Mouse (Mus musculus) layer of hippocampus, adult 8-10 months (tissue): ENCODE data around the gene Smyd2. TPM values are rescaled to one million over a fixed set of nuclear protein-coding genes. Genes with fewer than 3 reads are reported as not detected.
A peak's percentile ranks its signal among the peaks of the same experiment; 100 is the strongest.

Experiments
- DNase-seq, 2 experiments: peaks; one replicate each; pipeline ENCODE4 v3.0.0; 2022; ENCODE audit warnings: low spot score in 2 of 2
- total RNA-seq, 4 experiments: library from RNA; stranded (reverse); gene quantifications; 2 replicates each; pipeline ENCODE4 v1.2.4; 2022

The Smyd2 gene
- 10 to 100 TPM; 69.1 to 78.0 (median 73.4) TPM for total RNA-seq

DNA sequence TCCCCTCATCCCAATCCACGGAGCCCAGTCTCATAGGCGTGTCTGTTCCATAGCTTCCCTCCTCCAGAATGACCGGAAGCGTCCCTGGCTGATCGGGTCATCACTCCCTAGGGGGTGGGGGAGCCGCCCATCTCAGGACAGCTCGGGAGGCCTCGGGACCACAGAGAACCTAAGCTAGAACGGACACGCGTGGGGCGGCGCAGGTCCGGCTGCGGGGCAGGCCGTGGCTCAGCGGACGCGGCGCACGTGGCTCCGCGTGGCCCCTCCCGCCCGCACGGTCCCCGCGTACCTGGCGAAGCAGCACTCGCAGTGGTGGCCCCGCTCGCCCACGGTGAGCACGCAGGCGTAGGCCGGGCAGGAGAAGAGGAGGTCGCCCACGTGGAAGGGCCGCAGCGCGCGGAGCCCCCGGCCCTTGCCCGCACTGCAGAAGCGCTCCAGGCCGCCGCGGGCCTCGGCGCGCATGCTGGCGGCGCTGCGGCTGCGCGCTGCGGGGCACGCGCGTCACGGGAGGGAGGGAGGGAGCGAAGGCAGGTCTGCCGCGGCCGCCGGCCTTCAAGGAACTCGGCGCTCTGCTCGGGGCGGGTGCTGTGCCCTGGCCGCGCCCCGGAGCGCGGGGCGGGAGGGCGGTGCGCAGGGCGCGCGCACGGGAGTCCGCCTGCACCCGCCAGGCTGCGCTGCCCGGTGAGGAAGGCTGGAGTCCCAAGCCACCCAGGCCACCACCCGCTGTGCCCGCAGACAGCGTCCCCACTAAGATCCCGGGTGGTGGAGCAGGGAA lies at the start of gene Smyd2:
Smyd2 (minus strand) TSS at position 546 of the 775 bp plus-strand sequence.
- peak in 1 of 2 experiments; percentile 21 for DNase-seq

DNA sequence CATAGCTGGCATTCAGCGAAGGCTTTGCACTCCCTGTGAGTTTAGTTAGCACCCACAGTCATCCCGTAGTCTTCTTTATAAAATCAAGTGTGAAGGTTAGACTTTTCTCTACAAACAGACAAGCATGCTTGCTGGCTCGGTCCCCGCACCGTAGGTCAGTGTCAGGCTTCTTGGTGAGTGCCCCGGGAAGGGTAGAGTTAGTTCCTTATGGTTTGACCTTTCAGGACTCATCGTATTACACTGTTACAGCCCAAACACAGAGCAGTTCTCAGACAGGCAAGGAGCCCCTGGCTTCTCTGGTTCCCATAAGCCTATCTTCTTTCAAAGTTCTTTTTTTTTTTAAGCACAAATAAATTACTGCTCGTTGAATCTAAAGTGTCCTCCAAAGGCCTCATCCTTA lies 48.2 kb upstream of the Smyd2 start:
- no peak for DNase-seq

DNA sequence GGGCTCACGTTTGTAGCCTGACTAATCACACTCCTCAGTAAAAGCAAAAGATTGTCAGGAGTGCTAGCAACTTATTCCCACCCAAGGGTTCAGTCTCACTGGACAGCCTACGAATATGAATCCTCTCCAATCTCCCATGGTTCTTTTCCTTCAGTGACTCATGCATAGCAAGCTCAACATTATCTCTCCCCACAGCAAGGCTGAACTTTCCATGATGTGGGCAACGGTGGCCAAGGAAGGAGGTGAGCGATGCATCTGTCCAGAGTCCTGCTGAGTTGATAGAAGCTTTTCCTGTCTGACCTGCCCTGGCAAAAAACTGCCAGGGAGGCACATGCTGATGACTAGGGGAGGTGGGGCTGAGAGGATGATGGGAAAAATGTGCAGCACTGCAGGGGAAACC lies 45.9 kb upstream of the Smyd2 start:
- no peak for DNase-seq

DNA sequence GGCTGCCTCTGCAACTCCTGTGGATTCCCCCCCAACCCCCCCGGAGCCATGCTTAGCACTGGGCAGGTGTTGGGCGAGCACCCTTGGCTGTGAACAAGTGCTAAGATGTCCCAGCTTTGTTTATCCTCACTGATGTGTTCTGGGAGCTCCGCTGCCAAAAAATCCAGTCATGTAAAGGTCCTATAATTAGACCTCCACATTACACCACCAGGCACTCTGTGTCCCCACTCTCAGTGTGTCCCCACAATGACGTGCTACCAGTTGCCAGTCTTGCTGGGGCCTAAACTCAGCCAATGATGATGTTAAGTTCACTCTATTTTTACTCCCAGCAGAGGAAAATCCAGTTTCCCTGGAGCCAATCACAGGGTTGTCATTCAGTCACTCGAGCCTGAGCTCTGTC lies 38.3 kb upstream of the Smyd2 start:
- DNase-seq: peak; percentile 35 to 38

DNA sequence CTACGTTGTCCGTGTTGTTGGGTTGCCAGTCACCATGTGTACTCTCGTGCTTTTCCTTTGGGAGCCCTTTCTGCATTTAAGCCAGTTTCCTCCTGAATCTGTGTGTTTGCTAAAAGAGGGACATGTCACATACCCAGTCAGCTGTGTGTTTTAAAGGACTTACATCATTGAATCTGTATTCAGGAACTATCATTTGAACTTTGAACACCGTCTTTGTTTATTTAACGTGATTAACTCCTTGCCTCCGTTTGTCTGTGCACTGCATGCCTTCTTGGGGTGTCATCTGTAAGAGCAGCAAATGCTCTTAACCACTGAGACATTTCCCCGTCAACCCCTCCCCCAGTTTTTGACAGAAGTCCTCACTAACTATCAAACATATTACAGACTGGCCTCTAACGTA lies 37.6 kb upstream of the Smyd2 start:
- no peak for DNase-seq

DNA sequence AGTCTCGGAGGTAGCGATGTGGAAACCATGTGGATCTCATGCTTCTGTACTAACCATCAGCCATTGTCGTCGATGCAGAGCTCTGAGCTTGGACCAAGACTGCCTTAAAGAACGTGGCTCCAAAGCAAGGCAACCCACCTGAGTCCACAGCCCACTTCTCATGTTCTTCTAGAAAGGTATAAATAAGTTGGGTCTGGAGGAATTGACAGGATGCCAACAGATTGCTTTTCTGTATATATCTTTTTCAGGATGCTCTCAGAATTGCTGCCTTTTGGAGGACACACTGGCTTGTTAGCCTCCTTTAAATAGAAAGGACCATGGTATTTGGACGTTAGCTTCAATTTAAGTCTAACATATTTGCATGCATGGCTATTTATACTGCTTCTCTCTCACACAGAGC lies 29.7 kb upstream of the Smyd2 start:
- no peak for DNase-seq

DNA sequence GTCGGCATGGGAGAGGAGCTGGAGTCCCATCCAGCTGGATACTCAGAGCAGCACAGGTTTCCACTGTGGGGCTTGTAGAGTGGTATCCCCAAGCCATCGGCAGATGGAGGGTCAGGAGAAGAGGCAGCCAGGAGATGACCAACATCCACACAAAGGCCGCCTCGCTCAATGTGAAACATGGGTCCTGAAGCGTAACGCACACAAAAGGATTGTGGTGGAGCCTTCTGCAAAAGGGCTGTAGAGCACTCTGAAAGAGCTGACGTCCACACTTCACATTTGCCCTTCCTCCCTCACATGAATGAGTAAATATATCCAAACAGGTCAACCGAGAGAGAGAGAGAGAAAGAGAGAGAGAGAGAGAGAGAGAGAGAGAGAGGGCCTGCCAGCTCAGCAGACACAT lies 25.2 kb upstream of the Smyd2 start:
- no peak for DNase-seq

DNA sequence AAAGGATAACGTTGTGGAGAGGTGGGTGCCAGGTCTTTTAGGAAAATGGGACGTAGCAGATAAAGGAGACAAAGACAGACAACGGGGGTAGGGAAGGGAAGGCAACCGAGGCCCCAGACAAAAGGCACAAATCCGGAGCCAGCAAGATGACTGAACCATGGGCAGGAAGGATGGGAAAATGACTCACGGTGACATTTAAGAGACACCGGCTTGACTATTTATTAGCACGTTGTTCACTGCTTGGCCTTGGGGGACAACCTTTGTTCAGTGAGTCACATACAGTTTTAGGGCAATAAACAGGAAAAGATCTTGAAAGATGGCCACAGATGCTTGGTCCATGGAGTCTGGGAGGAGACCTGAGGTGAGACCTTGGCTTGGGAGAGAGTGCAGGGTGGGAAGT lies 24.0 kb upstream of the Smyd2 start:
- DNase-seq: no peak

DNA sequence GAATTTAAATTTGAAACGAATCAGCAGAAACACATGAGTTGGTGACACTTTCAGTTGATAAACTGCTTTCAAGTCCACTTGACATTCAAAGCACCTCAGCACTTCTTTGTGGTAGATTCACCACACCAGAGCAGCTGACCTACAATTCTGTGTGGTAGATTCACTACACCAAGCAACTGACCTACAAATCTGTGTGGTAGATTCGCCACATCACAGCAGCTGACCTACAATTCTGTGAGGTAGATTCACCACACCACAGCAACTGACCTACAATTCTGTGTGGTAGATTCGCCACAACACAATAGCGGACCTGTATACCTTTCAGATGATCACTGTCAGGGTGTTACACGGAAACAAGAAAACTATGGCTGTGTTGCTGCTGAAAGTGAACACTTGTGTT lies 19.6 kb upstream of the Smyd2 start:
- no peak for DNase-seq

DNA sequence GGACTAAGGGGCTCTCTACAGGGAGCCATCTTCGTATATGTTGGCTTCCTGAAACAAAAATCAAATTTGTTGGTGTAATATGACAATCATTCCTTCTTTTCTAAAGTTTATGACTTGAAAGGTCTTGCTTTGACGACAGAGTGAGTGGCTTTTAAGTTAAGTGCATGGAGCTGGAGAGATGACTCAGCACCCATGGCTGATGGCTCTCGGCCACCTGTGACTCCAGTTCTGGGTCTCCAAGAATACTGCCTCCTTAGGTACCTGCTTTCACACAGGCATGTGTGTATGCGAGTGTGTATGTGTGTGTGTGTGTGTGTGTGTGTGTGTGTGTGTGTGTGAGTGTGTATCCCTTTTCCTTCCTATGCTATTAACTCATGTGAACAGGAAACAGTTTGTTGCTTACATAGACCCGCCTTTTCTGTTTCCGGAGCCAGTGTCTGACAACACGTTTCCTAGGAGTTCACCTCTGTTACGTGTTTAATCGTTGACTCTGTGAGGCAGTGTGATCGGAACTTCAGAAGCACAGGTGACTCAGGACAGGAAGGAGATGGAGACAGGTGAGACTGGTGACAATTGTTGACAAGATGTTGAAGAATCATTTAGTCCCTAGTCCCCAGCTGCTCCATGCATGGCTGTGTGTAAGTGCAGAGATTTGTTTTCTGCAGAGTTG lies 14.4 kb upstream of the Smyd2 start:
- DNase-seq: no peak

DNA sequence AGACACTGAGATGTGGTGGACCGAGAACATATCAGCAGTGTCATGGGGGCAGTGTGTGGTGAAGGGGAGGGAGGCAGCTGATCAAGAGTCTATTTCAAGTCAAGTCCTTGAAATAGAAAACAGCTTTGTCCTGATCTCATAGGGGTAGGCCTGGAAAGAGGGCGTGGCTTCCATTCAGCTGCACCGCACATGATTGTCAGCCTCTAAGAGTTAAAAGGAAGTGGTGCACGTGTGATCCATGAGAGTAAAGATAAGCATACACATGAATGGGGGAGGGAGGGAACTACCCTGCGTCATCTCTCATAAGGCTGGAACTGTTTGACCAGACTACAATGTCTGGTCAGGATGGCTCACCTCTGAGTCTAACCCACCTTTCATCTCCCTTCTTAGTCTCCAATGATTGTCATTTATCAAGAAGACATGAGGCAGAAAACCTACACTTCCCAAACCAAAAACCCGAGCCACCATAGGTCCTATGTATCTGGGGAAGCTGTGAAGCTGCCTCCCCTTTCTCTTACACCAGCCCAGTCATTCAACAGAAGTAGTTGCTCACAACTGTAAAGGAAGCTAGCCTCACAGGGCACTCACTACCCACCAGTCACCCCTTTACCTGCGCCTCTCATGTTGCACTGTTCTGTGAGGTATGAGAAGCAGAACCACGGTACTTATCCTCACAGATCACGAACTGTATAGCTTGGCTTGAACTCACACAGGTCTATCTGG lies 11.5 kb upstream of the Smyd2 start:
- no peak for DNase-seq

DNA sequence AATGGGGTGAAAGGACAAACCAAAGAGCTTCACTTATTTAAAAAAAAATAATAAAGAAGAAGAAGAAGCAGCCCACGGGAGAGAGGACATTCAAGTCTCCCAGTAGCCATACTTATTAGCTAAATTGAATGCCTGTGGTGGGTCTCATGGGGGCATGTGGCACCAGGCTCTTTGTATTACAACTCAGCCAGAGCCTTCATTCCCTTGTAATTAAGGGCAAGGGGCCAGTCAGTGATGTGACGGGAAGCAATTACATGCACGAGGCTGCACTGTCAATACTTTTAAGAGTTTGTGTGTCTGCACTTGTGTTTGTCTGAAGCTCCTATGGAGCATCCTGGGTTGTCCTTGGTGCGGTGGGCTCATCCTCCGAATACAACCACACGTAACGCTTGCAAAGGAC lies 10.8 kb upstream of the Smyd2 start:
- no peak for DNase-seq

DNA sequence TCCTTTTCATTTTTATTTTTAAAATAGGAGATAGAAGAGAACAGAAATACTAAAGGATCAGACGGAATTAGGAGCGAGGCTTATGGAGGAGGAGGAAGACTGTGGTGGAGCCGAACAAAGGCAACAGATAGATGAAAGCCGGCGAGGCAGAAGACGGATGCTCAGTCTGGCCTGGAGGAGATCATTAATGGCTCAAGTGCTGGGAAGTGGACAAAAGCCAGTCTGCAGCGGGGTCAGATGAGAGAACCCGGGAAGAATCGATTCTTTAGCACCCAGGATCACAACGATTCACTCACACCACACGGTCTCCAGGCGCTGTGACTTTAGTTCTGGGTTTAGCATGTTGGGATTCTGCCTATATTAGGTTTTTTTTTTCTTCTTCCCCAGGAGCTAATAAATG lies 10.0 kb upstream of the Smyd2 start:
- DNase-seq: no peak

DNA sequence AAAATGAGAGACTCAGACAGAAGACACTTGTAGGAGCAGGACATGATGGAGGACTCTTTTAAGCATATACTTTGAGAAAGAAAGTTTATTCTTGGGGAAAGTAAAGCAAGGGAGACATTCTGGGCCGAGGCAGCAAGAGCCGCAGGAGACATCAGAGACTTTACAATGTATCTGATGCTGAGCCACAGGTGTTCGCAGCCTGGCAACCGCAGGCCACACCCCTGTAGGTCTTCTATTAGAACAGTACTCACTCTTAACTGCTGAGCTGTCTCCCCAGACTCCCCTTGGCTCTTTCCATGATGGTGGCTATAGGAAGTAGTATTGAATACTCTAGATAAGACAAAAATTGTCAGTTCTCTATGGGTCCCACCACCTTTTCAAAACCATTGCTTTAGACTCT lies 7.7 kb upstream of the Smyd2 start:
- no peak for DNase-seq

DNA sequence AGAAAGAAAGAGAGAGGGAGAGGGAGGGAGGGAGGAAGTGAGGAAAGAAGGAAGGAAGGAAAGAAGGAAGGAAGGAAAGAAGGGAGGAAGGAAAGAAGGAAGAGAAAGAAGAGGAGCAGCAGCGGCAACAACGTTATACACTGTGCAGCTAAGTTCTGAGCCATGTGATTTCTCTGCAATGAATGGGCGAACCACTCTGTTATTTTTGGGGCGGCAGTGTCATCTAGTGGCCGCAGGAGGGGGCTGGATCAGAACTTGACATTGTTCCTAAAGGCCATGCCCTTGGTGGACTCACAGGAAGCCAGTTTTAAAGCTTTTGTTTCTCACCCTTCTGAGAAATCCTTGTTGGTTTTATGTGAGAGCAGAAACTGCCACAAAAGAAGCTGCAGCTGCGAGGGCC lies 5.5 kb upstream of the Smyd2 start:
- no peak for DNase-seq

DNA sequence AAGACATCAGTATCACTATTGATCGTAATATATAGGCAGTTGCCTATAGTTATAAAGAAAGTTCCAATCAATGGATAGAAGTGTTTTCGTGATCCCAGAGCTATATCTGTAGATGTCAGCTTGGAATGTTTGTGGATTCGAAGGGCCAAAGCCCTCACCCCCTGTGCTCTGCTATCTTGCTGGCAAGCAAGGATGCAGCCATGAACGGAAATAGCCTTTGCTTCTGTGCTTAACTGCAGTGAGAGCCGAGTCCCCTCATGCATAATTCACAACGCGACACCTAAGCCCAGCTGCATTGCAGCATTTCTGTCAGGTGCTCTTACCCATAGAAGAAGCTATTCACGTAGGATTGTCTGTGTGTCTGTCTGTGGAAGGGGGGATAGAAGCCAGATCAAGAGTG lies 4.1 kb upstream of the Smyd2 start:
- DNase-seq: no peak

DNA sequence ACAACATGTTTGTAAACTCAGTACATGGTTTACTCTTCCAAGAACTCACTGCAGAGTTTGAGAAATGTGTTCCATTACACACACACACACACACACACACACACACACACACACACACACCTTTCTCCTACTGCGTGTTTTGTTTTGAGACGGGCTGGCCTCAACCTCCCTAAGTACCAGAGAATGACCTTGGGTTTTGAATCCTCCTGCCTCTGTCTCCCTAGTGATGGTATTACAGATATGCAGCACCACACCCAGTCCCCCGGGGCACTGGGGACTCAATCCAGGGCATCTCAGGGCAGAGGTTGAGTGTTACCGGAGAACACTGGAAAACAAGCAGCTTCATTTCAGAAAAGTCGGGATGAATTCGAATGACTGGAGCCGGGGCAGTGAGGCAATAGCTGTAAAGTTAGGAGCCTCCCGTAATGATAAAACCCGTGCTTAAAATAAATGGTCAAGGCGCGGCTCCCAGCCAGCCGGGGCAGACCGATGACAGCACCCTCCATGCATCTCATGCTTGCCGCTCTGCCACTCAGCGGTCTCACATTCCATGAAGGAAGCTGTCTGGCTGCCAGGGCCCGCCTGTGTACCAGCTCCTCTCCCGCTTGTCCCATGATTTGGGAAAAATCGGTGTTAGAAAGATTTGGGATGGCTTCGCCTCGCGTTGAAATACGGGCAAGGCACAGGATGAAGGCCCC lies 1.9 kb upstream of the Smyd2 start:
- no peak for DNase-seq

DNA sequence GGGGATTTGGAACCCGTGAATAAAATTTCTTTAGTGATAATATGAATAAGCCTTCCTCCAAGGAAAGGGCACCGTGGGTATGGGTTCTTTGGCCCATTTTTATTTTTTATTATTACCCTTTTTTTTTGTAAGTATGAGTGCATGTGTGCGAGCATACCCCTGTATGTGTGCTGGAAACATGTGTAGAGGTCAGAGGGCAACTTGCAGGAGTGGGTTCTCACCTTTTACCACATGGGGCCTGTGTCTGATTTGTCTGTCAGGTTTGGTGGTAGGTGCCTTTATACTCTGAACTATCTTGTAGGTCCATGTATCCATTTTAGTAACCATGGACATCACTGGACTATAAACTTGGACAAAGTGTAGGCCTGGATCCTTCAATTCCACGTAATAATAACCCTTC lies 994 bp upstream of the Smyd2 start:
- no peak for DNase-seq

DNA sequence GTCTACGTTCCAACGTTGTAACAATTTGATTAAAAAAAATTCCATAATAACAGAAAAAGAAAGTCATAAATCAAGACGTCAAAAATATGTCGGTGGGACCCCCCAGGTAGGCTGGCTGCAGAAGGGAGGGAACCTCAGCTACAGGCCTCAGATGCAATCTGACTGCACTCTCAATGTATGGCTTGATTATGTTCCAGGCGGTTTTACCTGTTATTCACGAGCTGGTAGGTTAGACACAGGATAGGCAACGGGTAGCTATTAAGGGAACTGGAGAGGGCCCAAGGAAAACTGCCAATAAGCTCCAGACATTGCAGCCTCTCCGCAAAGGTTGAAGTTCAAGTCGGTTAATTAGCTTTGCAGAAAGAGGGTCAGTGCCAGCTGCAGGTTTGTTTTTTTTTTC lies 558 bp upstream of the Smyd2 start:
- DNase-seq: no peak

DNA sequence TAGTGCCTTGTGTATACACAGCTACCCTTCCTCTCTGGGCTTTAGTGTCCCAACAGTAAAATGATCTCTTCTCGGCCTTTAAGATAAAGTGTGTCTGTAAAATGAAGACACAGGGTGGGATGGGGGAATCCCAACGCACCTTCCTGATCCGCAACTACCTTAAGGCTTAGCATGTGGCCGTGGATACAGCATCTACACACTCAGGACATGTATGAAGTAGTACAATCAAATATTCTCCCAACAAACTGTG lies 670 bp downstream of the Smyd2 start:
- DNase-seq: no peak

DNA sequence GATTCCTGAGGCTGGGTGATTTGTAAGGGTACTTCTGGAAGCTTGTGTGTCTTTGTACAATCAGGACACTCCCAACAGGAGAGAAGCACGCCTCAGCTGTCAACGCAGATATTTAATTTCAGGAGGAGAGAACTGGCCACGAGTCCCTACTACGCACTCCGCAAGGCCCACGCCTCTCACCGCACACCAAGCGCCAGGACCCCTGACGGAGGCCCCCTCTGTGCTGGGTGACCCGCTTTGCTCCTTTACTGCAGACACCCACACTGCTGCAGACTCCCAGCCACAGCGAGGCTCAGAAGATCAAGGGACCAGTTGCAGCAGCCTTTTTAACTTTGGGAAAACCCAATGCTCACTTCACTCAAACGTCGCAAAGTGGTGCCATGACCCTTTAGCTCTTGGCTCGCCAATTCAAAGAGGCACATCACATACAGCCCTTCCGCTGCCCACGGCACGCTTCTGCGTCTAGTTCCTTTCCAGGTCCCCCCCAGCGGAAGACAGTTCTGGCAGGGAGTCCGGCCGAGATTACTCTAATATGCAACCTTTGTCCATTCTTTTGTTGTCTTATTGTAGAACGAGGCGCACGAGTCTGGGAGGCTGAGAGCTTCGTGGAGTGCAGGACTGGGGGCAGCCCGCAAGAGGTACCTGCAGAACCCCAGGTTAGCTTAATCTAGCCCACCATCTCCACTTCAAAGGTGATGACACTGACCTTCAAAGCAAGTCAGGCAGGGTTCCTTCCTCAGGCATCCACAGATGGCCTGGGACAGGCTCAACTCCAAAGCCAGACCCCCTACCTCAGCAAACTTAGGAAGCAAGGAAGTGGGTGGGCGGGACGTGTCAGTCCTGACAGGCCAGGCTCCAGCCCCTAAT lies 1.2 kb downstream of the Smyd2 start:
- DNase-seq: no peak
